Mouse (Mus musculus) G1E (cell line): ENCODE data around the gene Gm10964. TPM values are rescaled to one million over a fixed set of nuclear protein-coding genes. Genes with fewer than 3 reads are reported as not detected.

ENCODE experiments used
- ATAC-seq: 2 replicates; pipeline ENCODE4 v1.8.0; 2016; ENCODE audit warnings: mild to moderate bottlenecking; ENCODE audit not compliant: insufficient number of reproducible peaks, poor library complexity, low FRiP score, severe bottlenecking; ENCODE audit errors: extremely low read depth
- DNase-seq: peaks from one replicate; pipeline ENCODE4 v3.0.0; 2012; ENCODE audit warnings: low spot score
- H3K27me3 ChIP-seq: 2 replicates; pipeline ENCODE4 v1.6.1; 2012; ENCODE audit warnings: mild to moderate bottlenecking, low read length, inconsistent platforms; ENCODE audit not compliant: insufficient read depth
- H3K36me3 ChIP-seq: replicated peaks from 2 replicates; pipeline ENCODE3; 2012; ENCODE audit warnings: mild to moderate bottlenecking, inconsistent platforms
- H3K4me1 ChIP-seq: 2 replicates; pipeline ENCODE4 v1.6.1; 2012; ENCODE audit warnings: low read depth, low read length, inconsistent platforms, mixed read lengths; ENCODE audit not compliant: insufficient read depth
- H3K4me3 ChIP-seq: 2 replicates; pipeline ENCODE4 v1.5.1; 2012; ENCODE audit warnings: low read depth, mild to moderate bottlenecking, inconsistent platforms, low read length, moderate library complexity, mixed read lengths
- H3K9me3 ChIP-seq: replicated peaks from 2 replicates; pipeline ENCODE4 v1.6.1; 2012; ENCODE audit warnings: inconsistent platforms
- CTCF ChIP-seq: IDR thresholded peaks from 2 replicates; pipeline ENCODE4 v1.5.1; 2012; ENCODE audit warnings: low read depth, low read length, inconsistent platforms, mixed read lengths
- GATA1 ChIP-seq: IDR thresholded peaks from 2 replicates; pipeline ENCODE4 v1.6.1; 2012; ENCODE audit warnings: borderline replicate concordance, low read length, inconsistent platforms, mixed read lengths
- GATA2 ChIP-seq: IDR thresholded peaks from 2 replicates; pipeline ENCODE4 v1.6.1; 2012; ENCODE audit warnings: low read depth, low read length, inconsistent platforms, borderline replicate concordance
- POLR2AphosphoS5 ChIP-seq: IDR thresholded peaks from 2 replicates; pipeline ENCODE4 v1.6.1; 2012; ENCODE audit warnings: low read depth, low read length, inconsistent platforms; ENCODE audit not compliant: insufficient replicate concordance
- TAL1 ChIP-seq: conservative IDR thresholded peaks from 2 replicates; pipeline ENCODE4 v1.6.1; 2012; ENCODE audit warnings: low read depth, low read length, inconsistent platforms, mixed read lengths
- polyA plus RNA-seq: library from polyadenylated mRNA; stranded (reverse); fragments of >175 nt; gene quantifications from 2 replicates; pipeline ENCODE4 v1.2.3, GENCODE M21; 2012
- total RNA-seq, 2 experiments: library from RNA; stranded (forward) in 1 of 2; stranded (reverse) in 1 of 2; fragments of 200-1000 nt in 1 of 2; fragments of >200 nt in 1 of 2; fragmentation: Nextera tagmentation in 1 of 2; gene quantifications; 2 replicates each; pipeline ENCODE4 v1.2.3; 2014 to 2017

The Gm10964 gene
- total and polyA plus RNA-seq, 3 experiments, result not detected

GRCm38 (mm10) chr3:103733799-103734695, 5.1 kb upstream of the Gm10964 start:
- H3K36me3 ChIP-seq, result peaks cover 33% of the 10 kb centered on the region
- no peaks in the 10 kb centered on the region for H3K9me3 ChIP-seq
- H3K4me1 ChIP-seq, result peaks cover 19% of the 10 kb centered on the region
- H3K27me3 ChIP-seq, result peaks cover 15% of the 10 kb centered on the region; the same call in 1 of the 2 replicates
- TF ChIP-seq GATA1, result no peak
- TF ChIP-seq POLR2AphosphoS5, result no peak; the same call in 1 of the 2 replicates
- TF ChIP-seq TAL1, result no peak
- no peak for TF ChIP-seq GATA2
- TF ChIP-seq CTCF, result no peak
- H3K4me3 ChIP-seq, result no peak overlapping the region
- DNase-seq (no peak), ATAC-seq (no peak)

GRCm38 (mm10) chr3:103734696-103735519, 4.3 kb upstream of the Gm10964 start:
- no peaks in the 10 kb centered on the region for H3K9me3 ChIP-seq
- H3K36me3 ChIP-seq, result peaks cover 35% of the 10 kb centered on the region
- H3K27me3 ChIP-seq, result peaks cover 15% of the 10 kb centered on the region; the same call in 1 of the 2 replicates
- no peak overlapping the region for H3K4me3 ChIP-seq
- no peak for ATAC-seq
- peaks cover 16% of the 10 kb centered on the region for H3K4me1 ChIP-seq
- DNase-seq, result no peak
- TF ChIP-seq GATA2, result no peak
- TF ChIP-seq CTCF, result no peak
- no peak for TF ChIP-seq POLR2AphosphoS5
- no peak for TF ChIP-seq GATA1
- no peak for TF ChIP-seq TAL1

GRCm38 (mm10) chr3:103735776-103736600, 3.2 kb upstream of the Gm10964 start:
- H3K4me1 ChIP-seq, result peaks cover 16% of the 10 kb centered on the region
- H3K9me3 ChIP-seq, result no peaks in the 10 kb centered on the region
- ATAC-seq, result no peak
- no peak for DNase-seq
- no peak overlapping the region for H3K4me3 ChIP-seq
- H3K36me3 ChIP-seq, result peaks cover 43% of the 10 kb centered on the region
- peaks cover 15% of the 10 kb centered on the region; the same call in 1 of the 2 replicates for H3K27me3 ChIP-seq
- no peak for TF ChIP-seq GATA1
- no peak for TF ChIP-seq TAL1
- TF ChIP-seq CTCF, result no peak
- TF ChIP-seq POLR2AphosphoS5, result no peak
- TF ChIP-seq GATA2, result no peak

- no peak overlapping the region for H3K4me3 ChIP-seq
- peaks cover 16% of the 10 kb centered on the region for H3K4me1 ChIP-seq
- ATAC-seq, result no peak
- peaks cover 53% of the 10 kb centered on the region for H3K36me3 ChIP-seq
- H3K9me3 ChIP-seq, result no peaks in the 10 kb centered on the region
- DNase-seq, result no peak
- TF ChIP-seq CTCF (no peak), GATA1 (no peak), POLR2AphosphoS5 (no peak), GATA2 (no peak), TAL1 (no peak)
- H3K27me3 ChIP-seq, result peaks cover 11% of the 10 kb centered on the region; the same call in 1 of the 2 replicates
These were observed 2.0 kb upstream of the Gm10964 start for GRCm38 (mm10) chr3:103737061-103737754.

- H3K4me3 ChIP-seq, result no peak within 1 kb of the TSS; the same call in 1 of the 2 replicates
- H3K27me3 ChIP-seq, result peaks cover 11% of the 10 kb centered on the region; the same call in 1 of the 2 replicates
- peaks cover 16% of the 10 kb centered on the region for H3K4me1 ChIP-seq
- peaks cover 59% of the 10 kb centered on the region for H3K36me3 ChIP-seq
- H3K9me3 ChIP-seq, result no peaks in the 10 kb centered on the region
- no peak for TF ChIP-seq GATA1
- TF ChIP-seq CTCF, result peak; percentile 42; the same call in 1 of the 2 replicates
- DNase-seq, result peak; percentile 47
- no peak; the same call in 1 of the 2 replicates for ATAC-seq
These were observed 1.2 kb upstream of the Gm10964 start, which contains the start of gene Olfml3 for GRCm38 (mm10) chr3:103737778-103738571. Gene Olfml3, minus strand, starts transcription at chr3:103738001.
